Mouse (Mus musculus) inflammation-experienced regulatory T-cells, adult 6 months (primary cell): ENCODE data around the gene H1f0. TPM values are rescaled to one million over a fixed set of nuclear protein-coding genes. Genes with fewer than 3 reads are reported as not detected.
A peak's percentile ranks its signal among the peaks of the same experiment; 100 is the strongest.
"Not testable (repeated sequence)": the region's sequence is repeated elsewhere in the genome, so short reads cannot be mapped to it uniquely, and the experiment has no call there.

Experiments used
- ATAC-seq: one replicate; pipeline ENCODE4 v1.8.0; 2017
- polyA plus RNA-seq, 3 experiments: library from polyadenylated mRNA; unstranded; fragments of 100-300 nt; shearing (Covaris generic); gene quantifications; one replicate each; pipeline ENCODE4 v1.2.1; 2017

Gene H1f0
- polyA plus RNA-seq, 3 experiments from 2014 or later, result 31.0 to 52.3 (median 36.9) TPM

- ATAC-seq, result no peak
Observed at GRCm38 (mm10) chr15:79006638-79007037, 21.6 kb upstream of the H1f0 start.

GRCm38 (mm10) chr15:79007059-79007458 lies 21.2 kb upstream of the H1f0 start:
- ATAC-seq, result no peak

- not testable (repeated sequence) for ATAC-seq
Observed at GRCm38 (mm10) chr15:79007836-79008235, 20.4 kb upstream of the H1f0 start.

- ATAC-seq, result no peak
Observed at GRCm38 (mm10) chr15:79009734-79010133, 18.5 kb upstream of the H1f0 start.

- no peak for ATAC-seq
Observed at GRCm38 (mm10) chr15:79011550-79011949, 16.7 kb upstream of the H1f0 start.

- no peak for ATAC-seq
Observed at GRCm38 (mm10) chr15:79013382-79013781, 14.9 kb upstream of the H1f0 start.

- ATAC-seq, result no peak
Observed at GRCm38 (mm10) chr15:79018191-79018590, 10.1 kb upstream of the H1f0 start.

- ATAC-seq, result no peak
Observed at GRCm38 (mm10) chr15:79018886-79019285, 9.4 kb upstream of the H1f0 start.

GRCm38 (mm10) chr15:79022671-79023230 lies 5.5 kb upstream of the H1f0 start:
- ATAC-seq, result no peak

- ATAC-seq, result no peak
Observed at GRCm38 (mm10) chr15:79023366-79023765, 4.9 kb upstream of the H1f0 start.

- ATAC-seq, result no peak
Observed at GRCm38 (mm10) chr15:79025687-79026308, 2.5 kb upstream of the H1f0 start.

GRCm38 (mm10) chr15:79026511-79027290 lies 1.5 kb upstream of the H1f0 start:
- ATAC-seq, result no peak

GRCm38 (mm10) chr15:79027291-79028205 lies 702 bp upstream of the H1f0 start:
- no peak for ATAC-seq

- no peak for ATAC-seq
Observed at GRCm38 (mm10) chr15:79028823-79029484, 704 bp downstream of the H1f0 start.

GRCm38 (mm10) chr15:79029519-79030241 lies 1.4 kb downstream of the H1f0 start:
- no peak for ATAC-seq

- ATAC-seq, result peak; percentile 87
Observed at GRCm38 (mm10) chr15:79030551-79031435, 2.5 kb downstream of the H1f0 start.

GRCm38 (mm10) chr15:79031908-79032307 lies 3.7 kb downstream of the H1f0 start:
- not testable (repeated sequence) for ATAC-seq

- ATAC-seq, result peak; percentile 37
Observed at GRCm38 (mm10) chr15:79037913-79038328, 9.7 kb downstream of the H1f0 start.

GRCm38 (mm10) chr15:79038331-79038730 lies 10.1 kb downstream of the H1f0 start:
- ATAC-seq, result no peak

- ATAC-seq, result peak; percentile 87
Observed at GRCm38 (mm10) chr15:79038853-79039252, 10.6 kb downstream of the H1f0 start.
